Mouse (Mus musculus) monocyte, adult 2 months (primary cell): ENCODE measurements around the gene Rac1.

Source experiments
- DNase-seq, 2 experiments: peaks; one replicate each; pipeline ENCODE4 v3.0.0; 2022; ENCODE audit warnings: low spot score in 2 of 2, low read depth in 1 of 2

Gene Rac1

DNA sequence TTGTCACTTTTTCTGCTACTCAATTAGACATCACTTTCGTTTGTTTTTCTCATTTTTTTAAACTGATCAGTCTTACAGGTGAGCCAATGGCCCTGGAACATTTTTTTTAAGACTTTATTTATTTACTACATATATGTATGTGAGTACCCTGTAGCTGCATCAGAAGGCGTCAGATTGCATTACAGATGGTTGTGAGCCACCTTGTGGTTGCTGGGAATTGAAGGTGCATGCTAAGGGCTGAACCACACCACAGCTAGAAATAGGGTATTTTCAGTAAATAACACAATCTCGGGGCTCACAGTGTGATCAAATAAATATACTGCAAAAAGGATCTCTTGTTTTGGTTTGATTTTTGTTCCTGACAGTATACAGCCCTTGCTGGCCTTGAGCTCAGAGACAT, 30.4 kb downstream of the Rac1 start:
- no peak for DNase-seq

DNA sequence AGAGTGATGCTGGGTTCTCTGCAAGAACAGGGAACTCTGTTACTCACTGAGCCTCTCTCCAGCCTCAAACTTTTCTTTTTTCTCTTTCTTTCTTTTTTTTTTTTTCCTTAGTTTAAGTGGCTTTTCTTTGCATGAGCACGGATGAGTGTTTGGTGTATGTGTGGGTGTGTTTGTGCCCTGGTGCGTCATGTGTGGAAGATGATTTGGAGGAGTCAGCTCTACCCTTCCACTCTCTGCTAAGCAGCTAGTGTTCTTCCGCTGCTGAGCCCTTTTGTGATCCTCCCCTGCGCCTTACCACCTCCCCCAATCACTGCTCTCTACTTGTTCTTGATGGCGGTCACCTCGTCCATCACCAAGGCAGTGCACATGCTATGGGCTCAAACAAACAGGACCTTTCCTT, 32.1 kb downstream of the Rac1 start:
- no peak for DNase-seq

DNA sequence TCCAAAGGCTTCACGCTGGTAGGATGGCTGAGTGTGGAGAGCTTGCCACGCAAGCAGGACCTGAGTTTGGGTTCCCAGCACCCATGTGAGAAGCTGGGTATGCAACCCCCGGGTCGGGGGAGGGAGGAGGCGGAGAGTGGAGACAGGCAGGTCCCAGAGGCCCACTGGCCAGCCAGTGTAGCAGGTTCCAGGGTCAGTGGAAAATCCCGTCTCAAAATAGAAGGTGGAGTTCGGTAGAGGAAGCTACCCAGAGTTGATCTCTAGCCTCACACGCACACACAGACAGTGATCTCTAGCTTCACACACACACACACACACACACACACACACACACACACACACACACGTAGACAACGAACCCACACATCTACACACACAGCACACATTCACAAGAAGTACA, 34.7 kb downstream of the Rac1 start:
- no peak for DNase-seq

DNA sequence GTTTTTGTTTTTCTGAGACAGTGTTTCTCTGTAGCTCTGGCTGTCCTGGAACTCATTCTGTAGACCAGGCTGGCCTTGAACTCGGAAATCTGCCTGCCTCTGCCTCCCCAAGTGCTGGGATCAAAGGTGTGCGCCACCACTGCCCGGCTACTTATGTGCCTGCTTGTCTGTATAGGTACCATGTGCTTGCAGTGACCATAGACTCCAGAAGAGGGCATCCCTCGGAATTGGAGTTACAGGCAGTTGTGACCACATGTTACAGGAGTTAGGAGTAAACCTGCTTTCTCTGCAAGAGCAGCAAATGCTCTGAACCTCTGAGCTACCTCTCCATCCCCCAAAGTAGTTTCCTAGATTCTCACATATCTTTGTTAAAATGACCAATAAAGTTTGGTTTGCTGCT, 36.1 kb downstream of the Rac1 start:
- no peak for DNase-seq

DNA sequence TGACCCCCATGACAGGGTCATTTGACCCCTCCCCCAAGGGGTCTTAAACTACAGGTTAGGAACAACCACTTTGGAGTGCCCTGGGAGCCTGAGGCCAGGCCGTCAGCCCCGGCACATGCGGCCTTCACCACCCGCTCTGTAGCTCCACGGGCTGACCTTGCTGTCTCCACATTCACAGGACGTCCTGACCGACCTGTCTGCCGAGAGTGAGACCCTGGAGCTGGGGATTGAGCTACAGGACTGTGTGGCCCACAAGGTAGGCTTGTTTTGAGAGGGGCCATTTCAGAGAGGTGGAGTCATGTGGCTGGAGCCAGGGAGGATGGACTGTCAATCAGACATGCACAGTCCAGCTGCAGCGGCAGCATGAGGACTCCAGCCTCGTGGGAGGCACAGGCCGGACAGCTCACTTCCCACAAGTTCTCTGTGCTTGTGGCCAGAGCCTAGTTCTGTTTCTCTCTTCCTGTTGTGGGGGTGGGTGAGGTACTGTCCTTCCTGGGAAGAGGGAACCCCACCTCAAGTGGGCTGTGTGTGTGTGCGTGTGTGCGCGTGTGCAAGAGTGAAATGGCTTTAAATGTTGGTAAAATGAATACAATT, 38.0 kb downstream of the Rac1 start:
- no peak for DNase-seq

DNA sequence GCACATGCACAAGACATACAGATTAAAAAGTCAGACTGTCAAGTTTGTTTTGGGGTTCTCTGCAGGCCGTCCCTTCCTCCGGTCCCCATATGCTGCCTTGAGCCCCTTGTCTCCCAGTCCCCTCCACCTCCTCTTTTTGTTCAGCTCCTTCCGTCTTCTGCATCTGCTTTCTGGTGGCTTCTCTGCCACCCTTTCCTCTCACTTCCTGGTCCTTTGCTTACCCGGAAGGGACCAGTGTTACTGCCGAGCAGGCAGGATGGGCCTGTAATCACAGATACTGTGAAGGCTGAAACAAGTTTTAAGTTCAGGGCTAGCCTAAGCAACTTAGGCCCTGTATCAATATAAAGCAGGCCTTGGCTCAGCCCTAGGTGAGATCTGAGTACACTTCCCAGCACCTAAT, 39.8 kb downstream of the Rac1 start:
- DNase-seq, result no peak

DNA sequence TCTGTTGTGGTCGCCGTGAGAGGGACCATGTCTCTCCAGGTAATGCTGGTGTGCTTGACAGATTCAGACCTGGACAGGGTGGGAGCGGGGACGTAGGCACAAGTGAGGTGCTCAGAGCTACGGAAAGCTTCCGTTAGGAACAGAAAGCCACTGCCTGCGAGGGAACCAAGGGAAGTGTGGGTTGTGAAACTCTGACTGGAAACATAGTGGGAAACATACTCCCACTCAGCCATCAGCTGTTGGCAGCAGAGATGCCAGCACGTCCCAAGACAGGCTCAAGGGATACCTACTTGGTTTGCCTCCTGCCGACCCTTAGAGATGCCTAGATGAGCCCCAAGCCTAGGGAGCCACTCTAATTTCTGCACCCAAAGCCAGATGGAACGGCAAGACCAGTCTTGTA, 40.6 kb downstream of the Rac1 start:
- DNase-seq, result no peak

DNA sequence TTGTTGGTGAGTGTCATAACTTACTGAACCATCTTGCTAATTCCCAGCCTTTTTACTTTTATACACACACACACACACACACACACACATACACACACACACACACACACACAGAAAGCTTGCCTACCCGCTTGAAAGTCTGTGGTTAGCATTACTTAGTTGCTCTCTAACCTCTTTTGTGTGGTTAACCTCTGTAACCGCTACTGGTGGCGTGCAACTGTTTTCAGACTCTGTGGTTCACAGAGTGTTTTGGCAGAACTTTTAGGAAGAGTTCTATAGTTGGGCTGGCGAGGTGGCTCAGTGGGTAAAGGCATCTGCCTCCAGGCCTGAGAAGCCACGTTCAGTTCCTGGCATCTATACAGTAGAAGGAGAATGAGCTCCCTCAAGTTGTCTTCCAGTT, 42.9 kb downstream of the Rac1 start:
- DNase-seq, result no peak

DNA sequence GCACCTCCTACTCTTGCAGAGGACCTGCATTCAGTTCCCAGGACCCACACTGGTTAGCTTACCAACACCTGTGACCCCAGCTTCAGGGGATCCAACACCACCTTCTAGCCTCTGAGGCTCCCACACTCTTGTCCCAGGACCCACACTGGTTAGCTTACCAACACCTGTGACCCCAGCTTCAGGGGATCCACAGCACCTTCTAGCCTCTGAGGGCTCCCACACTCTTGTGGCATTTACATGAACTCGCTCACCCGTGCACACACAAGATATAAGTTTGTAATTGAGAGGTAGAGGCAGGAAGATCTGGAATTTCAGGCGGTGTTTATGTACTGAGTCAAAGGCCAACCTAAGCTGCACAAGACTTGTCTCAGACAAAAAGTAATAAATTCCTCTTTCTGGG, 49.9 kb downstream of the Rac1 start:
- no peak for DNase-seq

DNA sequence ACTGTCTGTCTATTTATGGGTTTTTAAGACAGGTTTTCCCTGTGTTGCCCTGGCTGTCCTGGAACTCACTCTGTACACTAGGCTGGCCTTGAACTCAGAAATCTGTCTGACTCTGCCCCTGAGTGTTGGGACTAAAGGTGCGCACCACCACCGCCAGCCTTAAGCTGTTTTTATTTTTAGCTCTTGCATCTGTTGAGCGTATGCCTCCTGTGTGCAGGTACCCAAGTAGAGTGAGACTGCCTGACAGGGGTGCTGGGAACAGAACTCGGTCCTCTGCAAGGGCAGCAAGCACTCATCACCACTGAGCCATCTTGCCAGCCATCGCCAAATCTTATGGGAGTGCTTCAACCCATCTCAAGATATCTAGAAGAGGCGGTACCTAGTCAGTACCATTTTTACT, 51.8 kb downstream of the Rac1 start:
- no peak for DNase-seq

DNA sequence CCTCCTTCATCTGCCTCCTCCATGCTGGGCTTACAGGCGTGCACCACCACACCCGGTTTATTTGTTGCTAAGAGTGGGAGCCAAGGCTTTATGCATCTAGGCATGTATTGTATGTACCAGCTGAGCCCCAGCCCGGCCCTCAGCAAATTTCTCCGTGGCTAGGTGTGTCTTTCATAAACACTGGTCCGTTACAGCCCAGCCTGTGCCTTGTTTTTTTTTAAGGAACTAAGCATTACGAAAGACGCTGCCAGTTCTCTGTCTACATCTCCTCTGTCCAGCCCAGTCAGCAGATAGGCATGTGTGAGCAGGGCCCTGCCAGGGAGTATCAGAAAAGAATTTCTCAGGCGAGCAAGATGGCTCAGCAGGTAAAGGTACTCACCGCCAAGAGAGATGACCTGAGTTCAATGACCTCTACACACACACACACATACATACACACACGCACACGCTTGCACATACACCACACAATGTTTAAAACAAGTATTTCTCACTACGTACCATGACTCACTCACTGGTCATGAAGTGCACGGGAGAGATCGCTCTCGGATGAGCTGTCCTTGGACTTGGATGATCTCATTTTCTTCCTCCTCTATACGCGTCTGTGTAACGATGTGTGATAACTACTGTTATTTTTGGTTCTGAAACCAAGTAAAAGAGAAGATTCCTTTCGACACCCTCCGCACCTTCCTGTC, 52.5 kb downstream of the Rac1 start:
- peak; percentile 32 to 54 for DNase-seq

DNA sequence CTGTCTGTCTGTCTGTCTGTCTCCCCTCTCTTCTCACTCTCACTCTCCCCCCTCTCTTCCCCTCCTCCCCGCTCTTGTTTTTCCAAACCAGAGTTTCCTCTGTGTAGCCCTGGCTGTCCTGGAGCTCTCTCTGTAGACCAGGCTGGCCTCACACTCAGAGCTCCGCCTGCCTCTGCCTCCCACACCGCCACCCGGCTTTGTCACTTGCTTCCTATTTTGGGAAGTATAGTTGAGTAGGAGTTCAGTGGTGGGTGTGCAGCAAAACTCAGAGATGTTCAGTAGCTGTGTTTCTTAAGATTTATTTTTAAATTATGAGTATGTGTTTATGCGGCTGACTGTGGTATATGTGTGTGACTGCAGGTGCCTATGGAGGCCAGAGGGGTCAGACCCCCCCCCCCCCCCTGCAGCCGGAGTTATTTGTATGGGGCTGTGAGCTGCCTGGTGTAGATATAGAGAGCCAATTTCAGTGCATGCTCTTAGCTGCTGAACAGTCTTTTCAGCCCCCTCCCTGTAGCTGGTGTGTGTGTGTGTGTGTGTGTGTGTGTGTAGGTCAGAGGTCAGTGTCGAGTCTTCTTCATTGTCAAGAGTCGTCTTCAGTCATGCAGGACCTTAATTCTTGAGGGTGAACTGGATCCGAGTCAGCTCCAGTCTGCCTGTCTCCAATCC, 55.8 kb downstream of the Rac1 start:
- no peak for DNase-seq

DNA sequence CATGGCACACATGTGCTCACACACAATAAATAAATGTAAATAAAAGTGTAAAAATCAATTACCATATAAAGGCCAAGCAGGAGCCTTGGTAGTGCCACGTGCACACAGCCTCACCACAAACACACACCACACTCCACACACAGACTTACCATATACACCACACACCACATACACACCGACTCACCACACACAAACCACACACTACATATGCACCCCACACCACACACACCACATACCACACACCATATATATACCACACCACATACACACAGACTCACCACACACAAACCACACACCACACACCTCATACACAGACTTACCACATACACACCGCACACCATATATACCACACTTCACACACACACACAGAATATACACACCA, 56.7 kb downstream of the Rac1 start:
- no peak for DNase-seq

DNA sequence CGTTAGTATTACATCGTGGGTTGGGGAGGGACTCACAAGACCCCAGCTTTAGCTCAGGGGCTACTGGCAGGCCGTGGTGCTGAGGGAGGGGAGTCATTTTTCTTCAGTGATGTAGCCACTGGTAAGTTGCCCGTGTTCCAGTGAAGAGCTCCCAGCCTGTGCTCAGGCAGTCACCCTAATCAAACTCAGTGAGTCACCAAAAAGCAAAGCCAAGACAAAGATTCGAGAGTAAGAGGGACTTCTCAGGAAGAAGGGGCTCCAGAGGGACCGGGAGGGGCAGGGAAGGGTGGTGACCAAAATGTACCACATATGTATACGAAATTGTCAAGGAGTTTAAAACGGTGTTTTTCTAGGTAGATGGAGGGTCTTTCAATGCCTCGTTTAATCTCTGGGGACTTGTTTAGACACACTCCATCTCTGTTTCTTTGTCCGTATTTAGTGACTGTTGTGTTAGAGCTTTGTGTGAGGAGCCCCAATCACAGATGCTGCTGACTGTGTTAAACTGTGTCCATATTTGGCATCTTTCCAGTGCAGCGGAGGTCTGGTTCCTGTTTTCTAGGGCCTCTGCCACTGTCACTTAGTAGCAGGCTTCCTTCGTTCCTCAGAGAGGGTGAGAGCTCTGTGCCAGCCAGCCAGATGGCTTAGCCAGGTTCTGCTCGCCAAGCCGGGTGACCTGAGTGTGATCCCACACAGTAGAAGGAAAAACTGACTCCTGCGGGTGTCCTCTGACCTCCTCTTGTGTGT, 57.2 kb downstream of the Rac1 start:
- DNase-seq, result peak; percentile 52 to 75

DNA sequence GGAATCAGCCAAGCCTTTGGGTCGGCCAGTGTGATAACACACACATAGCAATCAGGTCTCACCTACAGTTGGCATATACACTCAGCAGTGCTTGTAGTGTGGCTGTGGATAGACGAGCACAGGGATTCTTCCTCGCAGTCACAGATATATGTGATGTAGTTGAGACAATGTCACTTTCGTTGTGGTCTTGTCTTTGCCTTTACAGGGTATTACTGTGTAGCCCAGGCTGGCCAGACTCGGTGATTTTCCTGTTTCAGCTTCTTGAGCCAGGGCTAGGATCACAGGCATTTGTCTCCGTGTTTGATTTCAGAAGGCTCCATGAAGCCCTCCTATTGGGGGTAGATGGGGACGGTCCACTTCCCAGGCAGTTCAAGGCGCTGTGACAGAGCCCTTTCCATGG, 58.2 kb downstream of the Rac1 start:
- DNase-seq, result no peak

DNA sequence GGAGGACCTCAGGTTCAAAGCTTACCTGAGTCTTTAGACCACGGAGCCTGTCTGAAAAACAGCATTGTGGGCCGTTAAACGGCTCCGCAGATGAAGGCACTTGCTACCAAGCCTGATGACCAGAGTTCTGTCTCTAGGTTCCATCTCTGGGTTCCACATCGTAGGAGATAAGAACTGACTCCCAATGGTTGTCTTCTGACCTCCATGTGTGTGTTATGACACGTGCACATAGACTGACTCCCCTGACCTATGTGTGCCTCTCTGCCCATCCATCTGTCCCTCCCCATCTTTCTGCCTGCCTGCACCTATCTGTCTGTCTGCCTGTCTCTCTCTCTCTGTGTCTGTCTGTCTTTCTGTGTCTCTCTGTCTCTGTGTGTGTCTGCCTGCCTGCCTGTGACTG, 59.9 kb downstream of the Rac1 start:
- DNase-seq, result no peak

DNA sequence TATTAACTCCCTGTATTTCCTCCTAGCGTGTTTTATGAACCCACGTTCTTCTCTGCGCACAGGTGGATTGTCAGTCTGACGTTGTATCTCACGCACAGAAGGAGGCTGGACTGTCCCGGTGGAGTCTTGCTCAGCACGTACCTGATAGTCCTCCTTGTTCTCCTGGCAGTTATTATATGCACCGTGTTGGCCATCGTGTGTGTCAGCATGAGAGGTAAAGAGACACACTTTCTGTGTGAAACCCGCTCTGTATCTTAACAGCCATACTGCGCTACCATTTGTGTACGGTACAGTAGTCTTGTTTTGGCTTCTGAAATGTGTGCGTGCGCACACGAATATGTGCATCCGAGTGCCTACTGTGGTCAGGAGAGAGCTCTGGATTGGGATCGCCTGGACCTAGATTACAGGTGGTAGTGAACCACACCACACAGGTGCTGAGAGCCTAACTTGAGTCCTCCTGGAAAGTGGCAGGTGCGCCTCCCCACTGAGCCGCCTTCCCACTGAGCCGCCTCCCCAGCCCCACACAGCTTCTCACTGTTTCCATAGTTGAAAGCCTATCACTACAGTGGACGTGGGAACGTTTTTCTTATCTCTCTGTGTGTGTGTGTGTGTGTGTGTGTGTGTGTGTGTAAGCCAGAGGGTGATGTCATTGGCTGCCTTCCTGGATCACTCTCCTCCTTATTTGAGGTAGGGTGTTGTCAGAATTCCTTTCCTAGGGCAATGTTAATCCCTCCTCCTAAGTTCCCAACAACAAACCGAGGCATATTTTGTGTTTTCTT, 60.8 kb downstream of the Rac1 start:
- no peak for DNase-seq

DNA sequence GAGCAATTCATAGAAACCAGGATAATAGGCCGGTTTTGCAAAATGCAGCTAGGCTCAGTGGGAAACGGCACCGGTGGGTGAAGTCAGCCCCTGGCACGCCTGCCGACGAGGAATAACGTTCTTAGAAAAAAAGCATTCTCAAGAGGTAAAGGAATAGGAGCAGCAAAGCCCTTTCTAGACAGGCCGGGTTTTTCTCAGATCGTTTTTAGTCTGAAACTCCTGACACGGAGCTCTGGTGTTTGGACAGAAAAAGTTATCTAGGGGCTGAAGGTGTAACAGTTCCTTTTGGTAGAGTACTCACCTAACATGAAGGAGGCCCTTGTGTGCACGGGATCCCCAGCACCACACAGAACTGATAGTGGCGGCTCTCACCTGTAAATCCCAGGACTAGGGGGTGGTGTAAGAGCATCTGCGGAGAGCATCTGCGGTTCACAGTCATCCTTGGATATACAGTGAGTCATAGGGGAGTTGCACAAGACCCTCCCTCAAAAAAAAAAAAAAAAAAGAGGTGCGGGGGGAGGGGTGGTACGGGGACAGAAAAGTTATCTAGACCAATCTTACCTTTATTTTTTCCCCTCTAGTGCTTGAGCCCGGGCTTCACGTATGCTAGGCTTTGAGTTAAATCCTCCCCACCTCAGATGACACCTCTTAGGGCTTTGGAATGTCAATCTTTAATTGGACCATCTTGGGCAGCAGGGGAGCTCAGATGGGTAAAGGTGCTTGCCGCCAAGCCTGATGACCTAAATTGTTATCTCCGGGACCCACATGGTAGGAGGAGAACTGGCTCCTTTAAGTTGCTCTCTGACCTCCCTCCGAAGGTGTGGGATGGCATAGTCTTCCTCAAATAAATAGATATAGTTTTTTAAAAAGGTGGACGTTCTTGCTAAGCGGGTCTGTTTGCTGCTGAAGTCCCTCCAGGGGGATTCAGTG, 62.4 kb downstream of the Rac1 start:
- DNase-seq, result no peak

DNA sequence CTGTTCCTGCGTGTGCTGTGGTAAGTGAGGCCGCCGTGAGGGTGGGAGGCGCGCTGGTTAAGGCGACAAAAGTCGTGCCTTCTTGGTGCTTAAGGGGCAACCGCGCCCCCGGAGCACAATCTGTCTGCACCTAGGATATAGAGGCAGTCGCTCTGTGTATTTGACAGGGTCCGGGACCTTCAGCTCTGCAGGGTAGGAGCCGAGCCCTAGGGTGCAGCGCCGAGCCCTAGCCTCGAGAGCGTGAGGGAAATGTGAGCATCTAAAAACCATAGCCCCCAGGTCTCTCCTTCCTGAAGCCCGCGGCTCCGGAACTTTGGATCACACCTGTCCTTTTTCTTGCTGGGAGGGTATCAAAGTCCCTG, 63.1 kb downstream of the Rac1 start:
- DNase-seq, result no peak

DNA sequence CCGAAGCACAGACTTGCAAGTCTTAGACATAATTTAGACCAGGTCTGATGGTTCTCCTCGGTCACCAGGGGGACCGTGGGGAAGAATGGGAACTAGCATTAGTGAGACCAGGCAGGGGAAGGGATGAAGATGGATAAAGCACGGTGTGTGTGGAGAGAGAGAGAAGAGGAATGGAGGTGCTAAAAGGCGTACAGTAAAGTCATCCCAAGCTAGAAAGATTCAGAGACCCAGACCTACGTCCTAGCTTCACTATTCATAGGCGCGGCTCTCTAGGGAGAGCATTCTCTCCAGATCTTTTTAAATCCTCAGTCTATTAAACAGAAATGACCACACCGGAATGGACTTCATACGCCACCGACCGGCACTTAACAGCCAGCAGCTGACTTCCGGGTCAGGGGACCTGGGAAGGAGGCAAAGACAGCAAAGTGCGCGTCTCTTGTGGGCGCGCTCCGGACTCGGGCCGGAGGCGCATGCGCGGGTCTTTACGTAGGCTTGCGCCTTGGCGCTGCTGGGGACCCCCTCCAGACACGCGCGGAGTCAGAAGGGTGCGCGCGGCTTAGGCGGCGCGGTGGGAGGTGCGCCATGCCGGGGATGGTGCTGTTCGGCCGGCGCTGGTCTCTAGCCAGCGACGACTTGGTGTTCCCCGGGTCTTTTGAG, 63.6 kb downstream of the Rac1 start, which contains the start of gene Daglb:
TSS of gene Daglb (plus strand) at position 485 of the 657 bp plus-strand sequence.
- DNase-seq, result peak; percentile 22 to 70
